Mouse (Mus musculus) macrophage (primary cell): Measurements from ENCODE around the gene Gbx1. TPM values are rescaled to one million over a fixed set of nuclear protein-coding genes. Genes with fewer than 3 reads are reported as not detected.
"Not testable (repeated sequence)": the region's sequence is repeated elsewhere in the genome, so short reads cannot be mapped to it uniquely, and the experiment has no call there.

Source experiments
- H3K27ac ChIP-seq: fragments of 350-480 bp; formaldehyde crosslinking; 2 replicates; pipeline ENCODE4 v1.9.0; 2021
- H3K36me3 ChIP-seq: fragments of 350-480 bp; formaldehyde crosslinking; 2 replicates; pipeline ENCODE4 v1.9.0; 2021; ENCODE audit errors: inconsistent target
- H3K4me3 ChIP-seq: fragments of 350-480 bp; formaldehyde crosslinking; 2 replicates; pipeline ENCODE4 v1.9.0; 2021; ENCODE audit errors: inconsistent target
- H3K79me2 ChIP-seq: fragments of 350-480 bp; formaldehyde crosslinking; 2 replicates; pipeline ENCODE4 v1.9.0; 2021; ENCODE audit errors: inconsistent target
- whole genome bisulfite sequencing: methylation state at CpG from one replicate; pipeline ENCODE4 v1.1.7; 2026; ENCODE audit warnings: inconsistent platforms; ENCODE audit not compliant: missing documents; 5-methylcytosine and 5-hydroxymethylcytosine counted together
- polyA plus RNA-seq: library from polyadenylated mRNA; stranded (reverse); fragments of 250-400 nt; gene quantifications from 3 replicates; pipeline ENCODE4 v1.2.4, GENCODE M21; 2018; ENCODE audit warnings: inconsistent platforms
- total RNA-seq, 78 experiments: library from RNA; depleted of rRNA; stranded (reverse); fragments of 250-400 nt; gene quantifications; 1 replicate in 9 of 78; 2 replicates in 24 of 78; 3 replicates in 43 of 78; 4 replicates in 2 of 78; pipeline ENCODE4 v1.2.4; 2018; ENCODE audit warnings: inconsistent platforms in 56 of 78

Gbx1 gene
- not detected for total RNA-seq (2018; cell fraction: chromatin; rRNA removed)
- not detected for total RNA-seq (2018; cell fraction: cytosol; rRNA removed)
- total RNA-seq (2018; cell fraction: nucleus; rRNA removed): not detected
- polyA plus RNA-seq: not detected in 3 replicates

DNA sequence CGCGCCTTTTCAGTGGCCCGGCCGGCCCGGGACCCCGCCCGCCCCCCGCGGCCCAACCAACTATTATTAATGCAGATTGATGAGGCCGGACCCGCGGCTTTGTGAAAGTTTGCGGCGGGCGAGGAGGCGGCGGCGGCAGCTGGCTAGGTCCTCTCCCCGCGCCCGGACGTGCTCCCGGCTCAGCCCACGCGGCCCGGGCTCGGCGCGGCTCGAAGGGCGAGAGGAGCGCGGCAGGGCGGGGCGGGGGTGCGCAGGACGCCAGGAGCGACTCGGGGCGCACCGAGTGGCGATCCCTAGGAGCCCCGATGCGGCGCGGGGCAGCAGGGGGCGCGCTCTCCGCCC, at the start of gene Gbx1:
Gene Gbx1 (minus strand): TSS at position 314 of the 342 bp plus-strand sequence.
- Histone ChIP-seq H3K36me3 (no peaks in the 10 kb centered on the region), H3K27ac (no peak within 1 kb of the TSS), H3K4me3 (no peak within 1 kb of the TSS), H3K79me2 (no peaks in the 10 kb centered on the region)
- 2% methylated on average over 42 of the region's 49 CpGs for WGBS

- H3K36me3 ChIP-seq: peaks cover 27% of the 10 kb centered on the region
- H3K79me2 ChIP-seq: peaks cover 14% of the 10 kb centered on the region; the same call in 1 of the 2 replicates
- H3K4me3 ChIP-seq: peak overlapping the region; percentile 67
- peak overlapping the region; percentile 52 for H3K27ac ChIP-seq
- 1% methylated on average over 32 of the region's 32 CpGs for WGBS
These were observed 49.8 kb upstream of the Gbx1 start for GRCm38 (mm10) chr5:24576801-24577182.

GRCm38 (mm10) chr5:24575948-24576347, 48.9 kb upstream of the Gbx1 start:
- 100% methylated on average over 1 of the region's 1 CpGs for WGBS
- H3K36me3 ChIP-seq: peaks cover 35% of the 10 kb centered on the region
- peaks cover 14% of the 10 kb centered on the region; the same call in 1 of the 2 replicates for H3K79me2 ChIP-seq
- no peak overlapping the region for H3K27ac ChIP-seq
- no peak overlapping the region for H3K4me3 ChIP-seq

DNA sequence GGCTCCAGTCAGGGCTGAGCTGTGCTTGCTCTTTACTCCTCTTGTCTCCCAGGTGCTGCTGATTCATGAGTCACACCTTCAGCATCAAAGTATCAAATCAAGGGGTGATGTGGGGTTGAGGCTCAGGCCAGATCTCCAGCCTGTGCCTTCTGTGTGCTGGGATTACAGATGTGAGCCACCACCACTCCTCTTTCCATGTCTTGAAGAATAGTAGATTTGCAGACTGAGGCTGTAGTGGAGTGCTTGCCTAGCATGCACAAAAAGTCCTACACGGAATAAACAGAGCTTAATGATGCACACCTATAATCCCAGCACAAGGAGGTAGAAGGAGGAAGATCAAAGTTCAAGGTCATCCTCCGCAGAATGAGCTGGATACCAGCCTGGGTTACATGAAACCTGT, 29.7 kb upstream of the Gbx1 start, which contains the start of gene 4931409K22Rik:
Gene 4931409K22Rik (minus strand): TSS at position 101 of the 400 bp plus-strand sequence.
- H3K27ac ChIP-seq: no peak within 1 kb of the TSS
- no peaks in the 10 kb centered on the region for H3K79me2 ChIP-seq
- no peak within 1 kb of the TSS for H3K4me3 ChIP-seq
- H3K36me3 ChIP-seq: no peaks in the 10 kb centered on the region
- WGBS: 82% methylated on average over 2 of the region's 2 CpGs

- not testable (repeated sequence) for H3K4me3 ChIP-seq, H3K27ac ChIP-seq, H3K79me2 ChIP-seq, H3K36me3 ChIP-seq
- WGBS: 95% methylated on average over 7 of the region's 7 CpGs
These were observed 28.3 kb upstream of the Gbx1 start for GRCm38 (mm10) chr5:24555335-24555734.

DNA sequence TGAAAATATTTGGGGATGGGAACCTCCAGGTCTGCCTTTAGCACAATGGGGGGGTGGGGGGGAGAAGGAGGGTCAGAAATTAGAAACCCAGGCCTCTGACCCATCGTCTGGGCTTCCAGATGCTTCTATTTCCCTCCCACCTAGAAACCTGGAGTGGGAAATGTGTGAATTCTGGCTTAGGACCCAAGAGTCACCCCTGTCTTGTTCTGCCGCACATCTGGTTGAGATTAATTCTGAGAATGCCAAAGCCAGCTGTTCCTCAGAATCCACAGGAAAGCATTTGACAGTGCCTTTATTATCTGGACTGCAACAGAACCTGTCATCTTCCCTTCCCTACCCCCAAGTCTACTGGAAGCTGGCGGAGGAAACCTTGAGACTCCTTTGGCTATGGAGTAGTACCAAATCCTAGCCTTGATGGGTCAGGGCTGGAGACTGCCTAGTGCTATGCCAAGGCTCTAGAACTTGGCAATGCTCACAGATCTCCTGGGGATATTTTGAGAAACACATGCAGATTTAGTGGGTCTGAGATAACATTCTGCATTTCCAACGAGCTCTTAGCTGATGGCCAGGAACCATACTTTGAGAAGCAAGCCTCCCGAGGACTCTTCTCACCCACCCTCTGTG, 26.7 kb upstream of the Gbx1 start:
- 77% methylated on average over 5 of the region's 5 CpGs for WGBS
- Histone ChIP-seq H3K4me3 (no peak overlapping the region), H3K79me2 (no peaks in the 10 kb centered on the region), H3K27ac (no peak overlapping the region), H3K36me3 (no peaks in the 10 kb centered on the region)

GRCm38 (mm10) chr5:24551317-24551688, 24.3 kb upstream of the Gbx1 start:
- H3K79me2 ChIP-seq: no peaks in the 10 kb centered on the region
- H3K36me3 ChIP-seq: no peaks in the 10 kb centered on the region
- WGBS: 45% methylated on average over 2 of the region's 2 CpGs
- H3K27ac ChIP-seq: no peak overlapping the region
- H3K4me3 ChIP-seq: no peak overlapping the region

- Histone ChIP-seq H3K36me3 (no peaks in the 10 kb centered on the region), H3K79me2 (no peaks in the 10 kb centered on the region), H3K27ac (no peak overlapping the region), H3K4me3 (no peak overlapping the region)
- WGBS: 36% methylated on average over 22 of the region's 26 CpGs
These were observed 23.8 kb upstream of the Gbx1 start for GRCm38 (mm10) chr5:24550598-24551316.

GRCm38 (mm10) chr5:24542643-24543042, 15.6 kb upstream of the Gbx1 start:
- Histone ChIP-seq H3K36me3 (no peaks in the 10 kb centered on the region), H3K79me2 (no peaks in the 10 kb centered on the region), H3K27ac (no peak overlapping the region), H3K4me3 (no peak overlapping the region)
- WGBS: 88% methylated on average over 7 of the region's 7 CpGs

- no peak overlapping the region for H3K4me3 ChIP-seq
- 32% methylated on average over 6 of the region's 6 CpGs for WGBS
These were observed 14.2 kb upstream of the Gbx1 start for GRCm38 (mm10) chr5:24541144-24541569.

DNA sequence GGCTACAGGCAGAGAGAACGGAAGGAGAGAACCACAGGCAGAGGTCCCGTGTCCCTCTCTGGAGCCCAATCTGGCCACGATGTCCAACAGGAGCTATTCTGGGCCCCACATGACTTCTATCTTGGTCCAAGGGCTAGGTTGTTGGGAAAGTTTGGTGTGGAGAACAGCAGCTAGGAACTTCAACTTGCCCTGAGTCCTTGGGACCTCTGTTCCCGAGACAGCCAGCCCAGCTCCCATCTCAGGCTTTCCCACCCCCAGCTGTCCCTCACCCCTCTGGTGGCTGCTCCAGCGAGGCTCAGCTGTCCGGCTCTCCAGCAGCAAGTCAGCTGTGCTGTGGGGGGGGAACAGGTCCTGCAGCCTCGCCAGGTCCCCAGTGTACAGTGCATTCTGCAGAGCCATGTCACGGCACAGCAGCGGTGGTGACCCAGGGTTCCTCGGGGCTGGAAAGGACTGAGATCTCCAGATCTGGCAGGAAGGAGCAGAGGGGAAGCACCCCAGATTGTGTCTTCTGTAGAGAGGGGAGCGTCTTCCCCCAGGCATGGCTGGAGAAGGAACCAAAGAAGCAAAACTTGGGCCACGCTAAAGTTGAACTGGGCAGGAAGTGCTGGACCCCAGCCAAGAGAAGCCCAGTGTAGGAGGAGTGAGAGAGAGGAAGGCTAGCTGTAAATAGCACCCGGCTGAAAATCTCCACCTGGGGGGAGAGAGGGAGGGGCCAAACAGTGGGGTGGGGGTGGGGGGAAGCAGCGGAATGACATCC, 13.6 kb upstream of the Gbx1 start, which contains the start of gene Asb10:
Gene Asb10 (minus strand): TSS at position 592 of the 757 bp plus-strand sequence.
- H3K36me3 ChIP-seq: no peaks in the 10 kb centered on the region
- no peaks in the 10 kb centered on the region for H3K79me2 ChIP-seq
- peak within 1 kb of the TSS; percentile 17; the same call in 1 of the 2 replicates for H3K27ac ChIP-seq
- 13% methylated on average over 14 of the region's 14 CpGs for WGBS
- H3K4me3 ChIP-seq: no peak within 1 kb of the TSS

More at GRCm38 (mm10) chr5:24541144-24541569, 14.2 kb upstream of the Gbx1 start:
- Histone ChIP-seq H3K36me3 (no peaks in the 10 kb centered on the region), H3K79me2 (no peaks in the 10 kb centered on the region), H3K27ac (no peak overlapping the region)

GRCm38 (mm10) chr5:24539571-24540296, 12.7 kb upstream of the Gbx1 start:
- no peak overlapping the region for H3K27ac ChIP-seq
- H3K36me3 ChIP-seq: no peaks in the 10 kb centered on the region
- no peaks in the 10 kb centered on the region for H3K79me2 ChIP-seq
- H3K4me3 ChIP-seq: no peak overlapping the region
- WGBS: 95% methylated on average over 21 of the region's 22 CpGs

- no peak overlapping the region for H3K4me3 ChIP-seq
- H3K27ac ChIP-seq: no peak overlapping the region
- WGBS: 90% methylated on average over 14 of the region's 16 CpGs
- no peaks in the 10 kb centered on the region for H3K36me3 ChIP-seq
- H3K79me2 ChIP-seq: no peaks in the 10 kb centered on the region
These were observed 10.6 kb upstream of the Gbx1 start for GRCm38 (mm10) chr5:24537618-24538017.

DNA sequence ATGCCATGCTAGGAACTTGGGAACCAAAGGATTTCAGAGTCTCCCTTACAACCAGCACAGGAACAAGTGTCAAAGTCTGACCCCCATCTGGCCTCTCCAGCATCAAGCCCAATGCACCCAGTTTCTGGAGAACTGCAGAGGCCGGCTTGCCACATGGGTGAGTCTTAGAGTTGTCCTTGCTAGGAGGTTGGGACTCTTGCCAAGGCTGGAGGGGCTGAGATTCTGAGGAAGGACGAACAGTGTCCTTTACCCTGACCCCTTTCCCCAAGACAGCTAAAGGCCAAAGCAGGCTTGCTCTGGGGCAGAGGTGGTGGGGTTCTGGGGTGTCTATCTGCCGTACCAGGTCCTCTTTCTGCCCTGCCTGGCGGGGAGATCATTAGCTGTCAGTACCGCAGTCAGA, 9.5 kb upstream of the Gbx1 start:
- H3K36me3 ChIP-seq: no peaks in the 10 kb centered on the region
- H3K4me3 ChIP-seq: no peak overlapping the region
- no peaks in the 10 kb centered on the region for H3K79me2 ChIP-seq
- no peak overlapping the region for H3K27ac ChIP-seq
- 91% methylated on average over 4 of the region's 5 CpGs for WGBS
